In the genomic region with DNA sequence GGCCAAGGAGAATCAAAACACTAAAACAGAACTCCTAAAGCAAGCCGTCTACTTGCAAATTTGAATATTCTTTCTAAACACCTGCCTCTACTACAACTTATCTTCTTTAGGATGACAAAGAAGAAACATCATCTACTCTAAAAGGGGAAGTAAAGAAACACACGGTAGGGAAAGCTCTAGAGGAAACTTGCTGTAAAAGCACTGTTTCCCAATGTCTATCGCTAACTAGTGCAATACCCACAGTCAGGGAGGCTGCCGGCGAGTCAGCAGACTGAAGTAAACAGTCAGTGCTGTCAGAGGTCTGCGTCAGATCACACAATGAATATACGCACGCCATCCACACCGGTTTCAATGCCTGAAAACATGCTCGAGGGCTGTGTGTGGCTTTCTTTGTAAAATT, we compare ENCODE assay signal across 20 mouse cellular contexts.
A peak's percentile ranks its signal among the peaks of the same experiment; 100 is the strongest.
DNase-seq lines count a peak whose midpoint lies in the region; ATAC-seq and TF ChIP-seq lines count a peak whose summit lies in the region.
"Had no signal": no experiment of that assay in that cellular context is flagged by ENCODE, and none has a peak within 500 bp of the region (broad histone marks: within the 10 kb centered on the region; RNA-seq: fewer than 3 reads in every experiment).

No protein-coding gene starts in this region.

- no peak for TF ChIP-seq CTCF in MEL (IDR thresholded peaks at IDR 0.05 in 2 of 3, conservative IDR thresholded peaks at IDR 0.05 in 1 of 3; ENCODE audit: control insufficient read depth in 1 of 3, insufficient read depth in 1 of 3, low read depth in 2 of 3, low read length in 3 of 3, poor library complexity in 1 of 3, severe bottlenecking in 1 of 3)
- no peak for TF ChIP-seq CTCF in layer of hippocampus, adult 2 months (conservative IDR thresholded peaks at IDR 0.05)

- H3K36me3 ChIP-seq in MEL (ENCODE audit: control insufficient read depth in 1 of 2, insufficient read depth in 2 of 2, low read length in 2 of 2), result peaks cover 0 to 25% of the 10 kb centered on the region in 2 experiments; a peak in 2 of 4 replicates

- peak; percentile 48 to 82; a peak in 3 of 4 replicates for TF ChIP-seq EP300 in MEL (IDR thresholded peaks at IDR 0.05; ENCODE audit: low read depth in 1 of 2, low read length in 2 of 2)

- peak overlapping the region; percentile 68 for H3K27ac ChIP-seq in MEL (ENCODE audit: control insufficient read depth, low read depth, low read length)
- H3K27ac ChIP-seq in layer of hippocampus, adult 2 months, result no peak overlapping the region
- H3K27ac ChIP-seq: forebrain, embryonic 12.5 days; hindbrain, embryonic 15.5 days had no signal

- H3K9me3 ChIP-seq in MEL (replicated peaks; ENCODE audit: insufficient read depth, low read length), result no peaks in the 10 kb centered on the region
- H3K9me3 ChIP-seq: forebrain, embryonic 12.5 days; heart, embryonic 12.5 days; hindbrain, embryonic 15.5 days had no signal

- no peak for TF ChIP-seq POLR2A in MEL (IDR thresholded peaks at IDR 0.05; ENCODE audit: control insufficient read depth in 1 of 2, insufficient read depth in 1 of 2, low read depth in 1 of 2, low read length in 2 of 2, poor library complexity in 1 of 2)

- H3K4me3 ChIP-seq in MEL (ENCODE audit: control insufficient read depth in 1 of 2, insufficient read depth in 1 of 2, low read depth in 2 of 2, low read length in 2 of 2), result peak overlapping the region; percentile 32 to 53
- no peak overlapping the region for H3K4me3 ChIP-seq in layer of hippocampus, adult 2 months
- H3K4me3 ChIP-seq: forebrain, embryonic 12.5 days; heart, embryonic 12.5 days; hindbrain, embryonic 15.5 days had no signal

- no peaks in the 10 kb centered on the region for H3K27me3 ChIP-seq in MEL (ENCODE audit: control insufficient read depth in 1 of 2, insufficient read depth in 2 of 2, low read length in 2 of 2)
- H3K27me3 ChIP-seq: forebrain, embryonic 12.5 days; heart, embryonic 12.5 days; hindbrain, embryonic 15.5 days; Patski had no signal

- DNase-seq in 416B (ENCODE audit: low read depth), result peak; percentile 33
- DNase-seq in MEL (ENCODE audit: low read depth, low spot score), result peak; percentile 85
- peak; percentile 6 for DNase-seq in ZHBTc4 (ENCODE audit: low read depth, low spot score)
- no peak for DNase-seq in layer of hippocampus, adult 2 months (ENCODE audit: low spot score in 2 of 2)
- DNase-seq in urinary bladder, adult 2 months (ENCODE audit: low spot score), result no peak
- DNase-seq: adrenal gland, adult 2 months; adrenal gland, postnatal 25 days; B cell, adult 2 months; cerebellum, adult 18-20 months; cerebellum, adult 9-11 months; cerebellum, postnatal 36 days; gastrocnemius, postnatal 14 days had no signal

- peak overlapping the region; percentile 42; the same call in 1 of the 2 replicates for H3K9ac ChIP-seq in MEL (ENCODE audit: control insufficient read depth, low read depth, low read length, poor library complexity, severe bottlenecking)
- H3K9ac ChIP-seq: forebrain, embryonic 12.5 days; heart, embryonic 12.5 days; hindbrain, embryonic 15.5 days had no signal

- H3K79me2 ChIP-seq in MEL (ENCODE audit: control insufficient read depth, insufficient read depth, low read length, poor library complexity), result no peaks in the 10 kb centered on the region

- H3K4me1 ChIP-seq in MEL (ENCODE audit: control insufficient read depth in 1 of 2, insufficient read depth in 2 of 2, low read length in 2 of 2), result peaks cover 19 to 24% of the 10 kb centered on the region in 2 experiments
- H3K4me1 ChIP-seq: forebrain, embryonic 12.5 days; heart, embryonic 12.5 days; hindbrain, embryonic 15.5 days had no signal

- ATAC-seq in megakaryocyte, adult 5-6 weeks (ENCODE audit: poor library complexity, severe bottlenecking), result peak; percentile 93
- ATAC-seq in CD4-positive, CD25-positive, alpha-beta regulatory T cell, adult 4 months, result no peak
- ATAC-seq: forebrain, embryonic 16.5 days; intestine, embryonic 16.5 days; Patski had no signal

- no peak for TF ChIP-seq RAD21 in MEL (IDR thresholded peaks at IDR 0.05; ENCODE audit: low read depth, low read length)

TF ChIP-seq in MEL, 35 proteins besides CTCF, POLR2A, EP300 and RAD21:
- no peak for TF ChIP-seq UBTF (IDR thresholded peaks at IDR 0.05; ENCODE audit: borderline replicate concordance, insufficient read depth, low read depth, low read length)
- TF ChIP-seq MYB (IDR thresholded peaks at IDR 0.05; ENCODE audit: low read depth, low read length), result no peak
- TF ChIP-seq USF1 (IDR thresholded peaks at IDR 0.05; ENCODE audit: low read depth, low read length), result no peak
- TF ChIP-seq MXI1 (IDR thresholded peaks at IDR 0.05; ENCODE audit: low read depth, low read length), result peak; percentile 66
- TF ChIP-seq SMC3 (IDR thresholded peaks at IDR 0.05; ENCODE audit: low read depth, low read length), result 0 out of 2 replicates have a peak, but pooled peaks have one; percentile 13
- TF ChIP-seq NRF1 (IDR thresholded peaks at IDR 0.05; ENCODE audit: insufficient read depth, low read depth, low read length, poor library complexity, severe bottlenecking), result no peak
- no peak for TF ChIP-seq ZNF384 (IDR thresholded peaks at IDR 0.05; ENCODE audit: low read depth, low read length)
- TF ChIP-seq ZC3H11A (IDR thresholded peaks at IDR 0.05; ENCODE audit: low read depth, low read length), result 0 out of 2 replicates have a peak, but pooled peaks have one; percentile 12
- no peak for TF ChIP-seq POLR2AphosphoS5 (IDR thresholded peaks at IDR 0.05; ENCODE audit: borderline replicate concordance, low read depth, low read length)
- TF ChIP-seq TAL1 (IDR thresholded peaks at IDR 0.05; ENCODE audit: low read length), result no peak
- TF ChIP-seq JUND (IDR thresholded peaks at IDR 0.05; ENCODE audit: low read depth, low read length), result no peak
- TF ChIP-seq USF2 (IDR thresholded peaks at IDR 0.05; ENCODE audit: borderline replicate concordance in 1 of 2, insufficient read depth in 1 of 2, low read depth in 1 of 2, low read length in 2 of 2), result no peak
- 0 out of 2 replicates have a peak, but pooled peaks have one; percentile 45 for TF ChIP-seq GATA1 (IDR thresholded peaks at IDR 0.05; ENCODE audit: low read depth, low read length)
- TF ChIP-seq MAZ (IDR thresholded peaks at IDR 0.05; ENCODE audit: low read depth, low read length), result no peak
- TF ChIP-seq E2F4 (IDR thresholded peaks at IDR 0.05; ENCODE audit: borderline replicate concordance, low read depth, low read length), result no peak
- 0 out of 2 replicates have a peak, but pooled peaks have one; percentile 33 for TF ChIP-seq MAFK (IDR thresholded peaks at IDR 0.05; ENCODE audit: borderline replicate concordance, low read depth, low read length)
- no peak for TF ChIP-seq ZKSCAN1 (IDR thresholded peaks at IDR 0.05; ENCODE audit: low read depth, low read length)
- 0 out of 2 replicates have a peak, but pooled peaks have one; percentile 47 for TF ChIP-seq RCOR1 (IDR thresholded peaks at IDR 0.05; ENCODE audit: low read depth, low read length)
- no peak for TF ChIP-seq GABPA (IDR thresholded peaks at IDR 0.05; ENCODE audit: low read depth, low read length)
- TF ChIP-seq MAX (IDR thresholded peaks at IDR 0.05; ENCODE audit: low read length), result peak; percentile 58; the same call in 1 of the 2 replicates
- TF ChIP-seq ETS1 (IDR thresholded peaks at IDR 0.05; ENCODE audit: low read depth, low read length), result peak; percentile 88
- 0 out of 2 replicates have a peak, but pooled peaks have one; percentile 32 for TF ChIP-seq BHLHE40 (IDR thresholded peaks at IDR 0.05; ENCODE audit: borderline replicate concordance, low read depth, low read length)
- TF ChIP-seq MYC (IDR thresholded peaks at IDR 0.05; ENCODE audit: low read depth, low read length), result peak; percentile 67; the same call in 1 of the 2 replicates
- TF ChIP-seq HCFC1 (IDR thresholded peaks at IDR 0.05; ENCODE audit: low read depth, low read length), result 0 out of 2 replicates have a peak, but pooled peaks have one; percentile 21
- peak; percentile 52; the same call in 1 of the 2 replicates for TF ChIP-seq TBP (IDR thresholded peaks at IDR 0.05; ENCODE audit: low read depth, low read length)
- no peak for TF ChIP-seq NELFE (IDR thresholded peaks at IDR 0.05; ENCODE audit: low read depth, low read length)
- no peak for TF ChIP-seq KAT2A (conservative IDR thresholded peaks at IDR 0.05; ENCODE audit: low read depth, low read length)
- TF ChIP-seq CHD2 (IDR thresholded peaks at IDR 0.05; ENCODE audit: low read length), result no peak
- 0 out of 2 replicates have a peak, but pooled peaks have one; percentile 59 for TF ChIP-seq CHD1 (IDR thresholded peaks at IDR 0.05; ENCODE audit: low read depth, low read length)
- TF ChIP-seq ELF1 (IDR thresholded peaks at IDR 0.05; ENCODE audit: low read depth, low read length), result no peak
- no peak for TF ChIP-seq ZMIZ1 (IDR thresholded peaks at IDR 0.05; ENCODE audit: low read depth, low read length)
- no peak for TF ChIP-seq MEF2A (IDR thresholded peaks at IDR 0.05; ENCODE audit: extremely low read depth, insufficient replicate concordance, low read depth, low read length, poor library complexity, severe bottlenecking)
- peak; percentile 52; the same call in 1 of the 2 replicates for TF ChIP-seq TCF12 (IDR thresholded peaks at IDR 0.05; ENCODE audit: low read depth, low read length)
- peak; percentile 78 for TF ChIP-seq SIN3A (IDR thresholded peaks at IDR 0.05; ENCODE audit: low read length)
- TF ChIP-seq POLR2AphosphoS2 (IDR thresholded peaks at IDR 0.05; ENCODE audit: low read length), result no peak

Comparison
In these comparisons a context has a peak if more than half of its experiments do, and no peak if none do; other contexts are left out.
1. DNase-seq: peak in 416B (single experiment), MEL (single experiment) and ZHBTc4 (single experiment); none in layer of hippocampus, adult 2 months (0 of 2) and urinary bladder, adult 2 months (single experiment).